Mouse (Mus musculus): Measurements from ENCODE around the gene Zfp174. TPM values are rescaled to one million over a fixed set of nuclear protein-coding genes. Genes with fewer than 3 reads are reported as not detected.

Zfp174 gene
- total RNA-seq, 2 experiments from 2014 or later = 1.1 to 1.2 TPM

GRCm38 (mm10) chr16:3884201-3885064, 37.4 kb downstream of the Zfp174 start, which contains the start of the genes Zfp597 and Gm20695:
Gene Zfp597, minus strand, starts transcription at chr16:3884561.
Gene Gm20695, plus strand, starts transcription at chr16:3884648.
- peak; percentile 95 for DNase-seq

DNA sequence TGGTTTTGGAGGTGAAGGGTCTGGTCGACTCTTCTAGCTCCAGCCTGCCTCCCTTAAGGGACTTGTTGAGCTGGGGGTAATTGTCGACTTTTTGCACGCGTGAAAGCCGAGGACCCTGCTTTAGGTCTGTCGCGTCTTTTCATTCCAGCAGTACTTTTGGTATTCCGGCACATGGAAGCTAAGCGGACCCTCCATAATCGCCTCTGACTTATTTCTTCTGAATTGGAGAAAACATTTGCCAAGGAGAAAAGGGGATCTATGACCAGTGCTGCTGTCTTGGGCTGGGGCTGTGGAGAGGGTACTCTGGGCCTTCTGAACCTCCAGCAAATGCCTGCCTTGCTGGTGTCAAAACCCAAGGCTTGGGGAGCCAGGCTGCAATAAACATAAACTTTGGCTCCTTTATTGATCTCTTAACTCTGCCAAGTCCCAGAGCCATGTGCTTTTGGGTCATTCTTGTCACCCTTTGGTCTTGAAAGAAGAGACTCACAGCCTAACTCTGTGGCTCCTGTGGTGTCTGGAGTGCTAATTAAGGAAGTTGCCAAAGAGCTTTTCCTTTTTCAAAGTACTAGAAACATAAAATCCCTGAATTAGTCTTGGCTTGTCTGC, 38.1 kb downstream of the Zfp174 start:
- DNase-seq = no peak

GRCm38 (mm10) chr16:3891621-3892295, 44.7 kb downstream of the Zfp174 start:
- no peak for DNase-seq

DNA sequence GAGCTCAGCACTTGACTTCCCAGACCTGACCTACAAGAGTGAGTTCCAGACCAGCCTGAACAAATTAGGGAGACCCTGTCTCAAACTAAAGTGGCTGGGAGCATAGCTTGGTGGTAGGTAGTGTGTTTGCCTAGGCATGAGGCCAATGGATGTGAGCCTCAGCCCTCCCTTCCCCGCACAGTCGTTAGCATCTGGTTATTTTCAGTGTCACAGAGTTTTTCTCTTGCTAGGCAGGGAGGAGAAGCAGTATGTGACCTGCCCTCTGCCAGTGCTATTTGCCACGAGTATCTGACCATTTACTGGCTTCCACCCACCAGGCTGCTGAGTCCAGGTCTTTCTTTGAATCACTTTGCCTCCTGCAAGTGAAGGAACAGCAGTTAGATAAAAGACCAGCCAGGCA, 46.7 kb downstream of the Zfp174 start:
- no peak for DNase-seq

GRCm38 (mm10) chr16:3895173-3895792, 48.2 kb downstream of the Zfp174 start:
- DNase-seq = peak; percentile 47

GRCm38 (mm10) chr16:3896046-3896445, 49.0 kb downstream of the Zfp174 start:
- DNase-seq = no peak

GRCm38 (mm10) chr16:3896553-3896952, 49.5 kb downstream of the Zfp174 start:
- DNase-seq = no peak

- DNase-seq = no peak
Observed at GRCm38 (mm10) chr16:3907471-3907870, 60.4 kb downstream of the Zfp174 start.

Other genes starting within 250 kb of the Zfp174 start
- not detected for gene Mefv, start 129.2 kb upstream of the Zfp174 start, total RNA-seq (2021)
- 1 to 10 TPM; 6.0 to 6.1 TPM for gene Zfp263, start 103.2 kb upstream of the Zfp174 start, total RNA-seq (2021)
- not detected for gene Olfr15, start 16.4 kb upstream of the Zfp174 start, total RNA-seq (2021)
- 10 to 100 TPM; 22.7 to 29.7 TPM for gene Naa60, start 25.1 kb downstream of the Zfp174 start, total RNA-seq (2021)
- gene Zfp597, start 37.3 kb downstream of the Zfp174 start, total RNA-seq (2021) = 1 to 10 TPM; 5.2 to 6.5 TPM
- gene Gm20695, start 37.4 kb downstream of the Zfp174 start, total RNA-seq (2021) = not detected
- 1 to 10 TPM; 1.5 to 1.6 TPM for gene 1700037C18Rik, start 61.4 kb downstream of the Zfp174 start, total RNA-seq (2021)
- 1 to 10 TPM; 7.4 TPM for gene Cluap1, start 61.5 kb downstream of the Zfp174 start, total RNA-seq (2021)
- gene Nlrc3, start 129.4 kb downstream of the Zfp174 start, total RNA-seq (2021) = 1 to 10 TPM in 1 of 2 experiments, under 1 TPM in 1; 0.88 to 5.6 TPM
- 1 to 10 TPM; 6.0 to 6.2 TPM for gene Slx4, start 156.5 kb downstream of the Zfp174 start, total RNA-seq (2021)
- gene Dnase1, start 189.7 kb downstream of the Zfp174 start, total RNA-seq (2021) = not detected
- 100 to 1,000 TPM in 1 of 2 experiments, 10 to 100 TPM in 1; 98.1 to 108 TPM for gene Trap1, start 230.6 kb downstream of the Zfp174 start, total RNA-seq (2021)